Mouse (Mus musculus) thymus, adult 2 months (tissue): ENCODE results near the gene Clstn1.

Source experiments
- CTCF ChIP-seq: fragments of 200-500 bp; IDR thresholded peaks from 2 replicates; pipeline ENCODE4 v1.5.1; 2012; ENCODE audit warnings: mild to moderate bottlenecking, control low read depth, low read length, moderate library complexity, borderline replicate concordance; ENCODE audit not compliant: control insufficient read depth, poor library complexity, insufficient read depth; ENCODE audit errors: extremely low read depth
- POLR2A ChIP-seq: fragments of 200-500 bp; IDR thresholded peaks from 2 replicates; pipeline ENCODE4 v1.6.1; 2012; ENCODE audit warnings: mild to moderate bottlenecking, low read length, control low read depth, moderate library complexity; ENCODE audit not compliant: control insufficient read depth, poor library complexity, insufficient read depth; ENCODE audit errors: extremely low read depth

- TF ChIP-seq CTCF = no peak
- no peak for TF ChIP-seq POLR2A
Observed at GRCm38 (mm10) chr4:149665692-149666090, 79.4 kb downstream of the Clstn1 start.
